Mouse (Mus musculus): Measurements from ENCODE around the gene Adora3. TPM values are rescaled to one million over a fixed set of nuclear protein-coding genes. Genes with fewer than 3 reads are reported as not detected.
A peak's percentile ranks its signal among the peaks of the same experiment; 100 is the strongest.

Adora3 gene
- polyA plus RNA-seq, 1 experiment from 2014 or later, result 0.82 TPM

DNA sequence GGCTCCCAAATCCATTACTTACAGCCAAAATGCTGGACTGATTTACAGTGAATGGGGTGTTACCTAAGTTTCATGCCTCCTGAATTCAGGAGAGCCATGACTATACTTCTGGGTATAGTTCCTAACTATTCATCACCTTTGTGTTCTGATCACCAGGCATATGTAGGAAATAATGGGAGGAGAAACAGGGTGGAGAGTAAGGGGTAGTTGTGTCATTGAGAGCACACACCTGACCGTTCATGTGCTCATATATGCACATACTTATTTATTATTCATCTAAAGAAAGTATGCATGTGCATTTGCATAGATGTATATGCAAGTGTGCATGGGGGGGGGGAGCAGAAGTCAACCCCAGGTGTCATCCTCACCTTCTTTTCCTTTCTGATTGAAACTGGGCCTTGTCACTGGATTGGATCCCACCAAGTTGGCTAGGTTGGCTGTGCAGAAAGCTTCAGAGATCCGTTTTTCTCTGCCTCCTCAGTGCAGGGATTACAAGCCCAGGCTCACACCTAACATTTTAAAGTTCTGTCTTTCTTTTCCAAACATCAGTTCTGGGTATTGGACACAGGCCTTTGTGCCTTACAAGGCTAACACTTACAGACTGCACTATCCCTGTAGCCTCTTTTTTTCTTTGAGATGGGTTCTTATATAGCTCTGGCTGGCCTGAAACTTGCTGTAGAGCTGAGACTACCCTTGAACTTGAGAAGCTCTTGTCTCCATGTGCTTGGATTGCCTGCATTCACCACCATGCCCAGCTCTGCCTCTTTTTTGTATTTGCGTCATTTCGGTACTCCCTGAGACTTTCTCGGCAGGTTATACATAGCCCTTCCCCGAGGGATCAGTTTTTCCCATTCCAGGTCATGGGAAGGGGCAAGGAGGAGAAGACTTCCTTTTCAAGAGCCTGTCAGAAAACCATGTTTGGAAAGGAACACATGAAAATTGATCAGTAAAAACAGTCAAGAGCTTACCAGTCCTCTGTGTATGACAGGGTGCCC lies 3.1 kb downstream of the Adora3 start:
- no peak for DNase-seq (ENCODE audit: low spot score)

DNA sequence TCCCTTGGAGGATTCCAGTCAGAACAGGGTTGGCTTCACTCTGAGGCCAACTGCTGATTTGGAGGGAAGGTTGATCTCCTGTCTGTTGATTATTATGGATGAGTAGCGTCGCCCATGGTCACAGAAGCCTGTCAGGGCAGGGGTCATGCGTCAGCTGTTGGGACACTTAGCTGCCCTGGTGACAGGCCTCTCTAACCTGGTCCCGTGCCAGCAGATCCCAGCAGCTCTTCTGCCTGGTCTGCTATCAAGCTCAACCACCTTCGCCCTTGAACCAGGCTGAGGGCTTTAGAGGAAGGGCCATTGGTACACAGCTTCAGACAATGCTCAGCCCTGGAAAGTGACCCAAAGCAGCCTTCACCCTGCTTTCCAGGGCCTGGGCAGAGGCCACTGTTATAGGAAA lies 5.4 kb downstream of the Adora3 start:
- no peak for DNase-seq (ENCODE audit: low spot score)

DNA sequence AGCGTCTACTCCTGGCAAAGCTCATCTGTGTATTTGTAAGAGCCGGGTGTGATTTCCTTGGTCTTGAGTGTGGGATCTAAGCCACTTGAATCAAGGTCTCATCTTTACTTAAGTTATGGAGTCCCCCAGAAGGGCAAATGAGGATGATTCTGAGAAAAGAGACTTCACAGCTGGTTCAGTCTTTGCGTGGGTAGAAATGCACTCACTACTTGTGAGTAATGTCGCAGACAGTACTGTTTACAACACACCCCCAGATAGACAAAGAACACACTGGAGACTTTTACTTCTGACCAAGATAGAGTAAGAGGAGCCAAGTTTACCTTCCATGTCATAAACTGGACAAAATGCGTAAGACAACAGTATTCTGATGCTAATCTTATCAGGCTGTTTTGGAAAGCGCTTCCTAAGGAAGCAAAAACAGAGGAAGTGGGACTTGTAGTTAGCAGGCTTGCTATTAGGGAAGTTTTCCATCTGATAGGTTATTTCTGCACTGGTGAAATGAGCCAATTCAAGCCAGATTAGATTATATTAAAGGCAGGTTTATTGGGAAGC lies 6.7 kb downstream of the Adora3 start:
- no peak for DNase-seq (ENCODE audit: low spot score)

DNA sequence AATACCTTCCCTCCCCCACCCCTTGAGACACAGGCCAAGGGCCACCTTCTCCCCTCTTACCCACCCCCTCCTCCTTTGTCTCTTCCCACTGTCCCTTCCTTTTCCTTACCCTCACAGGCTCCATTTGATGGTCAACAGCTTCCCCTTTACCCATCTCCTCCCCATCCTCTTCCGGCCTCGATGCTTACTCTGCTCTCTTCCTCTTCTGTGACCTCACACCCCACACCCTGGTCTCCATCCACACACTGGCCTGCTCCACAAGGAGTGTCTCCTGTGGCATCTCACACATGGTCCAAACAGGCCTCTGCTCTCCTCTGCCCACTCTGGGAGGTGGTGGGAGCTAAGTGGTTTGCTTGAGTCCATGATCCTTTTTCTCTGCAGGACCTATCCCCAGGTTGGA lies 7.3 kb downstream of the Adora3 start:
- DNase-seq (ENCODE audit: low spot score), result no peak

DNA sequence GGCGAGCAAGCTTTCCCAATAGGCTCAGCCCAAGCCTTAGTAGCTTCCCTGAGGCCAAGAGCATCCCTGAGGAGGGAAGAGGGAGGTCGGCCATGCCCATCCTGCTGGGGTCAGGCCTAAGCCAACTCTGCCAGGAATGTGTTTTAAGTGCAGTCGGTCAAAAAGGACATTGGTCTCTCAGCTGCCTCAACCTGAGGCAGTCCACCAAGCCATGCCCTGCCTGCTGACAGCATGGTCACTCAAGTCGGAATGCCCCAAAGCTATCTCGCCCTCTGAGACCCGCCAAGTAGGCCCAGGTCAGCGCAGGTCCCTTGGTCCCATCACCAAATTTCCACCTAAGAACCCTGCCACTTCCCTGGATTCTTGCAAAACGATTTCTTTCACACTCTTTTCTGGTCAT lies 8.1 kb downstream of the Adora3 start:
- no peak for DNase-seq (ENCODE audit: low spot score)

DNA sequence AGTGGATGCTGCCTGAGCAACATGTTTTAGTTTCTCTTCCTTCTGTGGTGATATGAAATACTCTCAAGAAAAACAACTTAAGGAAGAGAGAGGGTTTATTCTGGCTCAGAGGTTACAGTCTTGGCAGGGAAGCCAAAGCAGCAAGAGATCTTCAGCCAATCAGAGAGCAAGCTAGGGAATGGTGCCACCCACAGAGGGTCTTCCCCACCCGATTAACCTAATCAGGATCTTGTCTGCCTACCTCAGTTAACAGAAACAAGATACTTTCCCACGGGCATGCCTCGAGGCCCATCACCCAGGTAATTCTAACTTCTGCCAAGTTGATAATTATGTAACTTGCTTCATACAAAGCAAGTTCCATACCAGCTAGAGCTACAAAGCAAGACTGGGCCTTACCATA lies 9.8 kb downstream of the Adora3 start:
- no peak for DNase-seq (ENCODE audit: low spot score)

DNA sequence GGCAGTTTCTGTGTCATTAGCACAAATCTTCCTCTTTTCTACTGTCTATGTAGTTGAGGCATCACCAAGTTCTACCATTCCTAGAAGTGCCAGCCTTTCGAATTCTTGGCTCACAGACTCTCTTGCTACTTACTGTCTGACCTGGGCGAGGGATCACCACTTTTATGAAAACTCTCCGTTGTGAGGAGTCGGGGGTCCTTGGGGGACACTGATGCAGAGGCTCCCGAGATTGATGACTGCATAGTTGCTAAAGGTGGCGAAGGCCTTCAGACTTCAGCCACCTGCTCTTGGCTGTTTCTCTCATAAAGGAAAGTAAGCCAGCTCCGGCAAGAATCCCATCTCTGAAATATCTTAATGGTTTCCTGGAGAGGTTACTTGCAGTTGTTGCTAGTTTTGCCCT lies 11.4 kb downstream of the Adora3 start:
- DNase-seq (ENCODE audit: low spot score), result no peak

DNA sequence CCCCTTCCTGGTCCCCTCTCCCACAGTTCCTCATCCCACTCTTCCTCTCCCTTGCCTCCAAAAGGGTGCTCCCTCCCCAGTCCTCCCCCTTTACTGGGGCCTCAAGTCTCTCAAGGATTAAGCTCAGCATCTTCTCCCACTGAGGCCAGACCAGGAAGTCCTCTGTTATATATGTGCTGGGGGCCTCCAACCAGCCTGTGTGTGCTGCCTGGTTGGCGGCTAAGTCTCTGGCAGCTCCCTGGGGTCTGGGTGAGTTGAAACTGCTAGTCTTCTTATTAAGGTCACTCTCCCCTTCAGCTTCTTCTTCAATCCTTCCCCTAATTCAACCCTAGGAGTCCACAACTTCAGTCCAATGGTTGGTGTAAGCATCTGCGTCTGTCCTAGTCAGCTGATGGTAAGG lies 12.5 kb downstream of the Adora3 start:
- DNase-seq (ENCODE audit: low spot score), result no peak

DNA sequence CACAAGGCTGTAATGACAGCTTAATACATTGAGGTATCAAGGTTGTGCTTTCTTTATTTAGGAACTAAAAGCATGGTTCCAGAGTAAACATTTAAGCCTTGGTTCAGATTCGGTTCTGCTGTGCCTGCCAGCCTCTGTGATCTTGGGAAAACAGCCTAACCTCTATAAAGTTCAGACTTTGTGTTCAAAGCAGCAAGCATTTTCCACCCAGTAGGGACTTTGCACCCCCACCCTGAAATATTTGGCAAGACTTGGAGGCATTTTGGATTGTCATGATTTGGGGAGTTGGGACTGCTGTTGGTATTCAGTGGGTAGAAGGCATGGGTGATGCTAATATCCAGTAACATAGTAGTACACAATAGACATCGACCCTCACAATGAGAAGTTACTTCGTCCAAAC lies 18.3 kb downstream of the Adora3 start:
- DNase-seq (ENCODE audit: low spot score), result no peak

DNA sequence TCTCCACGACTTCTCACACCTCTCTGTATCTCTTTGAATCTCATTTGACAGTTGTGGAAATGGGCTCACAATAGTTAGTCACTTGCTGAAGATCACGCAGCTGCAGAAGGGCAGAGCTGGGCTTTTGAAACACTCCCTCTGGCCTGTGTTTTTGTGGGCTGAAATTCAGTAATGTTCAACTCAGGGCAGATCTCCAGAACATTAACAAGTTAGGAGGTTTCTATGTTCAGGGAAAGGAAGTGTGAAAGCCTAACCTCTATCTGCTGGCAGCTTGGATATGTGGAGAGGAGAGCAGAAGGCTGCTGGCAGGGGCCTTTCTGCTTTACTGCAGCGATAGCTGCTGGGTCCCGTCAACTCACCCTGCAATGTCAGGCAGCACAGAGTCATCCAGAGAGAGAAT lies 19.6 kb downstream of the Adora3 start:
- DNase-seq (ENCODE audit: low spot score), result peak; percentile 40

DNA sequence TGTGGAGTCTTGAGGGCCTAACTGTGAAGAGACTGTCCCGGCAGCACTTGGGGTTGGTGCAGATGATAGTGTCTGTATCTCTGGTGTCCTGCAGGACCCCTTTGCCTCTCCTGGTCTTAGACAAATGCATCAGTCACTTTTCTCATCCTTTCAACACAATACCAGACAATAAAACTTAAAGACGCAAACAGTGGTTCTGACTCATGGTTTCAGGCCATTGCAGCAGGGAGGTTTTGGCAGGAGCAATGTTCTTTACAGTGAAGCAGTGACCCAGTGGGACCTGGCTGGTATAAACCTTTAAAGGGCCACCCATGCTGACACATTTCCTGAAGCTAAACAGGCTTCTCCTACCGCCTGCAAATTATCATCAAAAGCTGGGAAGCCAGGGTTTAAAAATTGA lies 20.5 kb downstream of the Adora3 start:
- DNase-seq (ENCODE audit: low spot score), result no peak

DNA sequence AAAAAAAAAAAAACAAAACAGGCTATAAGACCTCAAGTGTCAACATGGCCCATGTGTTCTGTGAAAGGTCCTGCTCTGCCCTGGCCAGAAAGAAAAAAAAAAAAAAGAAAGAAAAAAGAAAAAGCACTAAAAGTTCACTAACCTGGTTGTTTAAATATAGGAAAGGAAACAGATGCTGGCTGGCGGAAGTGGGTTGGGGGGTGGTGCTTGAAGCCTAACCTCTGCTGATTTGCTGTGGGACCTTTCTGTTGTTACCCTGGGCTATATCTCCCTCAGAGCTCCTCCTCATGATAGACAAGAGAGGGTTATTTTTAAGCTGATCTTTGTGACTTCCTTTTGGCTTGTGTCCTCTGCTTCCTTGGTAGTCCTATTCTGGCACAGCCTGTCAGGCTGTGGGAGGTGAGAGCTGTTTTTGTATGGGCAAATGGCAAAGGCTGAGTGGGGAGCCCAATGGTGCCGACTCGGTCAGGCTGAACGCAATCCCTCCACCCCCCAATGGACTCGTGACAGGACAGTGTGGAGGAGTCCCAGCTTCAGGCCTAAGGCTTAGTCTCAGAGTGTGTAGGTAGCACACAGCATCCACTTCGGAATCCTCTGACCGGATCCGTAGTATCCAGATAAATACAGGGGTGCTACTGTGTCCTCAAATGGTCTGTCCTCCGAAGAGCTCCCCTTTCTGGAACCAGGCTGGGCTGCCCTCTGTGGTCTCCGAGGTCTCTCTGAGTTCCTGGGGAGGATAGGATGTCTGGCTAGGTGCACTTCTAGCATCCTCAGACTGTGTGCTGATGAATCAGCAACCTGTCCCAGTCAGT lies 21.3 kb downstream of the Adora3 start:
- peak; percentile 89 for DNase-seq (ENCODE audit: low spot score)

DNA sequence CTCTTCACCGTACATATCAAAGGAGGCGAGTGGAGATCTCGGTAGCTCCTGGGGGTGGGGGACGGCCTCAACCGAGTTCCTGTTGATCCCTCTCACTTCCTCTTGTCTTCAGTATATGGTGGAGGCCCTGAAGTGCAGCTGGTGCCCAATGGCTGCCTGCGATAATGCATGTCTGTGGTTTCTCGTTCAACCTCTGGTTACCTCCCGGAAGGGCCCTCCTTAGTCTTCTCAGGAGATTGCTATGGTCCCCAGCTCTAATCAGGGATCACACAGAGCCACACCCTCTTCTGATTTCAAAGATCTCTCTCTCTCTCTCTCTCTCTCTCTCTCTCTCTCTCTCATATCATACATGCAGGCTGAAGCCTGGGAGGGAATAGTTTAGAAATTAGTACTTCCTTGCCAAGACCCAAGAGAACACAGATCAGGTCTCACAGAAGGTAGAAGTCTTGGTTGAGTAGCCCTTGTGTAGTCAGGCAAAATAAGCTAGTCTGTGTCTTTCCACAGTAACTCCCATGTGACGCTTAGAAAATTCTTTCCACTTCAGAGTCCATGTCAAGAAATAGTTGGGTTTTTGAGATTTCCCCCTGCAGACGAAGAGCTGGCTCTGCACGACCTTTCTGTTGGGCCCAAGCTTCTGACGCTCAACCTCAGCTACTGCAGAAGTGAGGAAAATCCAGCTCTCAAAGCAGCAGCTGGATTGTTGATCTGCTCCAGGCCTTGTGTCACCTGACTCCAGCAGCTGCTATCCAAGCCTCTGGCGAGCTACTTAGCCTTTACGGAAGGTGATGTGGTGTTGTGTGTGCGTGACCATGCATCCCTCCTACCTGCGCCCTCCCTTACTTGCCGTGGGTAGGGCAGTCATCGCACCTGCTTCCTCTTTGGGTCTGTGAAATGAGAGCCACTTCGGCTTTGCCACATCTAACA lies 22.2 kb downstream of the Adora3 start:
- DNase-seq (ENCODE audit: low spot score), result peak; percentile 82

DNA sequence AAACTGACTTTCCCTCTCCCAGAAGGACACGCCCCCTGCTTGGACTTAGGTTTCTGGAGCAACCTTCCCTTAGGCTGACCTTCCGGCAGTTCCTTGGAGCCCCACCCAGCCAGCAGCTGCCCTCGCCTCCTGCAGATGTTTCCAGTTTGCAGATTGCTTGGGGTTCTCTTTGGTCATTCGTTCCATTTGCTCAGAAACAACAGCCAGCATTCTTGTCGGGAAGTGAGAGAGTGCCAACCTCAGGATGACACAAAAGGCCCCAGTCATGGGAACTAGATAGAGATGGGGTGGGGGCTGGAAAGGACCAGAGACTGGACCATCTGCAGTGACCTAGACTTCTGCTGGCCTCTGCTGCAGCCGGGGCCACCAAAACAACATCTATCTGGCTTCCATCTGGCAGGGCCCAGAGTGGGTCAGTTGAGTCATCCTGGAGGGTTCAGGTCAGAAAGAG lies 23.3 kb downstream of the Adora3 start:
- no peak for DNase-seq (ENCODE audit: low spot score)

DNA sequence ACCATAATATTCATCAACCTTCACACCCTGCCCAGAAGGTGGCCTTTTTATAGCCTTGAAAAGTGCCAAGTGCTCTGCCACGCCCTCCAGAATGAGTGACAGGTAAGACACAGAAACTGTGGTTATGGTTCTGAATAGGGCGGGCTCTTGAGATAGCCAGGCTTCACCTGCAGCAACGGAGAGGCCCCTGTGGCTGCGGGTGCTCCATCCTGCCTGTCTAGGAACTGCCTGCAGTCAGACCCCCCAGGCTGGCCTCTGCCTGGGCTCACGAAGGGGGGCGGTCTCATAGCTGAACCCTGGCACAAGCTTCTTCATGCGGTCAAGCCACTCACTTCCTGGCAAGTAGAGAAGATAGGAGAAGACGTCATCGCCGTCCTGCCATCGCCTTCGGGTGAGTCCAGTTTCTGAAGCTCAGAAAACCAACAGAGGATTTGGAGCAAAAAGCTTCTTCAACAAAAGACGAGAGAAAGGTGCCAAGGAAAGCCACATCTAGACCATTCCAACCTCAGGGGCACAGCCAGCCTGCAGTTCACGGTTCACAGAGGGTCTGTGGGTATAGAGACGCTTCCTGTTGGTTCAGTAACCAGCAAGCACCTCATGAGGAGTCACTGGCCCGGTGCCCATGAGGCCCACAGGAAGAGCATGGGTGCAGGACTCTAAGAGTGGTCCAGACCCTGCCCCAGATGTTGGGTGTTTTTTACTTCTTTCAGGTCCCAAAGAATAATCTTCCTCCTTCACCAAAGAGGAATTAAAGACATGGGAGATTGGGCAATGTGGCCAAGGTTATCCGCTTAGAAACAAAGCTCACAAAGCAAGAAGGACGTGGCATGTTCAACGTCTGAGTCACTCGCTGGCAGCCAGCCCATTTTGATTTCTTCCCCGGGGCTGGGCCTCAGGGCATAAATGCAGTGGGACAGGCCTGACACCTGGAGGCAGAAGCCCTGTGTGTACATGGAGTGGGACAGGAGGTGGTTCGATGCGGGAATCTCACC lies 24.2 kb downstream of the Adora3 start:
- DNase-seq (ENCODE audit: low spot score), result peak; percentile 81

DNA sequence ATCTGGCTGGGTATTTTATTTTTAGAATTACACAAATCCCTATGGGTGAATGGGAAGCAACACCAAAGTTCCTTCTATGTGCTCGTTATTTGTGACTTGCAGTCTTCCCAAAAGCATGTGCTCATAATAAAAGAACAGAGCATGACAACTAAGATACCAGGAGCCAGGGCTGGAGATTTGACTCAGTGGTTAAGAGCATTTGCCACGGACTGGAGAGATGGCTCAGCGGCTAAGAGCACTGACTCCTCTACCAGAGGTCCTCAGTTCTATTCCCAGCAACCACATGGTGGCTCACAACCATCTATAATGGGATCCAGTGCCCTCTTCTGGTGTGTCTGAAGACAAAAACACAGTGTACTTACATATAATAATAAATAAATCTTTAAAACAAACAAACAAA lies 26.2 kb downstream of the Adora3 start:
- no peak for DNase-seq (ENCODE audit: low spot score)

DNA sequence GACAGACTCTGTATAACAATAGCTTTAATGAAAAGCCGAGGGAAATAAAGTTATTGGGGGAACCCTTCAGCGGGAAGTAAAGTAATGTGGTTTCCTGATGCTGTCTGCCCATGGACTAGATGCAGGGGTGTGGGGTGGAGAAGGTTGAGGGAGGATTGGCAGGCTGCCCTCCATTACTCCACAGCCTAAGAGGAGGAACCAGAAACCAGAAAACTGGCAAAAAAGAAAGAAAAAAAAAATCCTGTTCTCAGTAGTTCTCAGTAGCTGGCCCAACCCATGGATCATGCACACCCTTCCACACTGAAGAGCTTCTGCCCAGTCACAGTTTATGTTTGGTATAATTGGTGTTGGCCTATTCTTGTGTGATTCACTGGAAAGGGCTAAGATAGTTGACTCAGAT lies 27.7 kb downstream of the Adora3 start:
- DNase-seq (ENCODE audit: low spot score), result no peak

DNA sequence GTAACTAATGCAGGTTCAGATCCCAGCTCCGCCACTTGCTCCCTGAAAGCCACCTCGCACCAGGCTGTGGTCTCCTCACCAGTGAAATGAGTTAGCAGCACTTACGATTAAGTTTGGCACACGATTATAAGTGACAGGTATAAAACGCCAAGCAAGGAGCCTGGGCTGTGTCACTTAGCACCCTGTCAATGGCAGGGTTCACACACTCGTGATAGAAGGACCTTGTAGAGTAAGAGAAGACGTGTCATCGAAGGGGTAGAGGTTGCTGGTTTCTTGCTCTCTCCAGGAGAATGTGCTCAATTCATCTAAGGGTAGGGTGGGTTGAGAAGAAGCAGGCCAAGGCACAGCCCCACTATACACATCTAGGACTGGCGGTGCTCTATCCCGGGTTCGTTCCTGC lies 28.2 kb downstream of the Adora3 start:
- DNase-seq (ENCODE audit: low spot score), result no peak

DNA sequence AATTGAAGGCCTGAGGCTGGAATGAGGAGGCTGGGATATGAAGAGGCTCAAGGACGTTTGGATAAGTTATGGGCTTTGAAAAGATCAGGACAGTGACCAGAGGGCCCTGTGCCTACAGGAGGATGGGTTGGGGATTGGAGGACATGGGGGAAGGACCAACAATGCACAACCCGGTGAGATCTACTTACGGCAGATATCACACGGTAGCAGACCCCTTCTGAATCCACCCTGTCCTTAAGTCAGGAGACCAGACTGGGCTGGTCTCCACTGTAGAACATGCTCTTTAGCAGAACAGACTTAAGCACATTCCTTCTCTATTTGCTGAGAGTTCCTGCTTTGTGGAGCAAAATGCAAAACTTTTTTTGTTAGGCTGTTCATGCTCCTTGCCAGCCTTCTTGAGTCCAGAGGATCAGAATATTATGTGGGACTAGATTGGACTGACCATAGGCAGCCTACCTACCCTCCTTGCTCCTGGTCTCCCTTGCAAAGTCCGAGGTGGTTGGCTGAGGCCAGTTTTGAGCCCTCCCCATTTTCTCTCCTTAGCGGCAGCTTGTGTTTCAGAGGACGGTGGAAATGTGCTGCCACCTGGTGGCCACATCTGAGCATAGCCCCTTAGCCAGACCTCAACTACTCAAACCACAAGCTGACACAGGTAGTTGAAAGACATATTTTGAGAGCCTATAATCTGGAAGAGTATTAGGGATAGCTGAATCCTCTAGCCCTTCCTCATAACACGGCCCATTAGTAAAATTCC lies 28.9 kb downstream of the Adora3 start:
- peak; percentile 88 for DNase-seq (ENCODE audit: low spot score)
